Mouse (Mus musculus) cerebellum, adult 2 months (tissue): ENCODE measurements at regions not wholly inside any gene's neighbourhood (a gene's known extent, or its start where the extent isn't known, plus 50 kb on each side); places are given as distances from the start of the nearest gene placed in this dataset.

Experiments
- DNase-seq, 2 experiments: peaks; one replicate each; pipeline ENCODE4 v3.0.0; 2021
- H3K27ac ChIP-seq: fragments of 200-500 bp; 2 replicates; pipeline ENCODE4 v1.5.1; 2012; ENCODE audit warnings: low read length, control low read depth, inconsistent platforms; ENCODE audit not compliant: insufficient read depth
- H3K27me3 ChIP-seq: fragments of 200-500 bp; 2 replicates; pipeline ENCODE4 v1.6.1; 2012; ENCODE audit warnings: inconsistent platforms, mild to moderate bottlenecking, low read length, moderate library complexity; ENCODE audit not compliant: control insufficient read depth, insufficient read depth
- H3K4me1 ChIP-seq: fragments of 200-500 bp; 2 replicates; pipeline ENCODE4 v1.6.1; 2011; ENCODE audit warnings: low read length; ENCODE audit not compliant: control insufficient read depth, insufficient read depth
- H3K4me3 ChIP-seq: fragments of 200-500 bp; replicated peaks from 2 replicates; pipeline ENCODE3; 2011; ENCODE audit warnings: mild to moderate bottlenecking, low read depth, low read length, control low read depth; ENCODE audit not compliant: insufficient read depth
- CTCF ChIP-seq: fragments of 200-500 bp; IDR thresholded peaks from 2 replicates; pipeline ENCODE4 v1.5.1; 2011; ENCODE audit warnings: low read depth, mild to moderate bottlenecking, control low read depth, low read length, moderate library complexity, borderline replicate concordance; ENCODE audit not compliant: insufficient read depth
- POLR2A ChIP-seq: fragments of 200-500 bp; IDR thresholded peaks from 2 replicates; pipeline ENCODE4 v1.6.1; 2011; ENCODE audit warnings: low read length, control low read depth, borderline replicate concordance; ENCODE audit not compliant: insufficient read depth
- WGBS: fragments of 180-500 bp; shearing (Covaris S2); methylation state at CpG from one replicate; pipeline ENCODE4 v1.1.7; 2018; 5-methylcytosine and 5-hydroxymethylcytosine counted together

- no peak overlapping the region for H3K27ac ChIP-seq
- H3K4me3 ChIP-seq = no peak overlapping the region
- H3K4me1 ChIP-seq = no peaks in the 10 kb centered on the region
- no peak for TF ChIP-seq POLR2A
- no peak for TF ChIP-seq CTCF
- no peak for DNase-seq
- 8% methylated on average over 1 of the region's 1 CpGs for WGBS
- no peaks in the 10 kb centered on the region for H3K27me3 ChIP-seq
Measured at GRCm38 (mm10) chr14:66473251-66473550, 464.2 kb upstream of the Gulo start.

GRCm38 (mm10) chr14:66472537-66473250, 463.7 kb upstream of the Gulo start:
- TF ChIP-seq POLR2A (no peak), CTCF (no peak)
- Histone ChIP-seq H3K4me1 (no peaks in the 10 kb centered on the region), H3K27ac (no peak overlapping the region), H3K27me3 (no peaks in the 10 kb centered on the region), H3K4me3 (no peak overlapping the region)
- no peak for DNase-seq
- WGBS = 41% methylated on average over 5 of the region's 5 CpGs

DNA sequence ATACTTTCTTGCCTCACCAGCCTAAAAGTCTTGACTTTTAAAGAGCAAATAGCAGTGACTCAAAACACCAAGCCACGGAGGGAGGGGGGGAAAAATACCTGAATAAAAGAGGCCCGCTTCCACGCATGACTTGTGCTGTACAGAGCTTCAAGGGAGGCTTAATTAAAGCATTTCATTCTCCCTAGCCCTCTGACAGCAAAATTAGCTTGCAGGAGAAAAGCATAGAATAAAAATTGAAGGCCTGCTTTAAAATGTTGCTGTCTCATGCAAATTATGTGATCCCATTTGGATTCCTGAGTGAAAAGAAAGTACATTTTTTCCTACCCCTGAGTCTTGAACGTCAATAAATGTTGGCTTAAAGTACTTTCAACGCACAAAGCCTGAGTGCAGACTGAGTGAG, 453.1 kb upstream of the Gulo start:
- no peak for DNase-seq
- WGBS = 70% methylated on average over 5 of the region's 5 CpGs

DNA sequence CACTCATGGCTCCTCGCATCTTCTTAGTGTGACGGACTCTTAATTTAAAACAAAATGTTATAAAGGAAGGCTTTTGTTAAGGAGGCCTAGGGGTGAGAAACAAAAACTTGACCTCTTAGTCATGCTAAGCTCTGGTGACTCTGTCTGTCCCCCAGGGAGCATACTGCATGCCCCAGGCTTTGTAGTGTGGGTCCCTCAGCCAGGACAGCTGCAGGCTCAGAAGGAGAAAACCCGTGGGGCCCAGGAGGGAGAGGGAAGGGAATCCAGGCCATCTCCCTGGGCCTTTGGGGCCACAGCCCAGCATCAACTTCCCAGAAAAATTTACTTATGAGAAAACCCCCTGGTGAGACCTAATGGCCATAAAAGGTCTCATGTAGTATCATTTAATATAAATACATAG, 451.8 kb upstream of the Gulo start:
- H3K27me3 ChIP-seq = no peaks in the 10 kb centered on the region
- H3K27ac ChIP-seq = no peak overlapping the region
- H3K4me1 ChIP-seq = no peaks in the 10 kb centered on the region
- H3K4me3 ChIP-seq = no peak overlapping the region
- WGBS = 63% methylated on average over 3 of the region's 3 CpGs
- no peak for DNase-seq
- TF ChIP-seq CTCF (no peak), POLR2A (no peak)

More for the DNA sequence above, 453.1 kb upstream of the Gulo start:
- no peaks in the 10 kb centered on the region for H3K27me3 ChIP-seq
- no peak overlapping the region for H3K27ac ChIP-seq
- H3K4me1 ChIP-seq = no peaks in the 10 kb centered on the region
- TF ChIP-seq POLR2A (no peak), CTCF (no peak)
- H3K4me3 ChIP-seq = no peak overlapping the region

DNA sequence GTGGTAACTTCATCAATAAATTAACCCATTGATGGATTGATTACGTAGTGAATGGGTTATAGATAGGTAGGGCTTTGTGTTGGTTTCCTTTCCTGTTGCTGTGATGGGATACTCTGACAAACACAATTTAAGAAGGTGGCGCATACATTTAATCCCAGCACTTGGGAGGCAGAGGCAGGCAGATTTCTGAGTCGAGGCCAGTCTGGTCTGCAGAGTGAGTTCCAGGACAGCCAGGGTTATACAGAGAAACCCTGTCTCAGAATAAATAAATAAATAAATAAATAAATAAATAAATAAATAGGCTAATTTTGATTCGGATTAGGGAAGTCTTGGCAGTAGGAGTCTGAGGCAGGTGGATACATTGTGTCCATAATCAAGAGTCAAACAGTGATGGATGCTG, 449.7 kb upstream of the Gulo start:
- no peaks in the 10 kb centered on the region for H3K4me1 ChIP-seq
- WGBS = 94% methylated on average over 4 of the region's 4 CpGs
- no peaks in the 10 kb centered on the region for H3K27me3 ChIP-seq
- TF ChIP-seq POLR2A = no peak
- no peak for TF ChIP-seq CTCF
- no peak overlapping the region for H3K4me3 ChIP-seq
- DNase-seq = no peak
- no peak overlapping the region for H3K27ac ChIP-seq

DNA sequence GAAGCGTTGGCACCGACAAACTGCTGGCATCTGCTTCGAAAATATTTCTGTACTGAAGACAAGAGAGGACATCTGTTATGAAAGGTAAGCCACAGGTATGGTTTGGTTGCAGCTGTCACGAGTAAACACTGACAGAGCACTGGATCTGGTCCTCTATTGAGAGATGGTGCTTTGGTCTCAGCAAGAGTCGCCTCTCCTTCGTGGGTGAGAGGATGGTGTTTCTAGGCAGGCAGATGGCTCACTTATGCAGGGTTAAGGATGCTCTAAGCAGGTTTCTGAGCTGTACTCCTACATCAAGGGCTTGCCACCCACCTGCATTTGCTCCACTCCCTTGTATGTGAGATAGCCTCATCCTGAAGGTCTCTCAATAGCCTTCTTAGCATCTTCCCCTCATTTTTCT, 448.3 kb upstream of the Gulo start:
- 73% methylated on average over 6 of the region's 6 CpGs for WGBS
- H3K27me3 ChIP-seq = no peaks in the 10 kb centered on the region
- no peaks in the 10 kb centered on the region for H3K4me1 ChIP-seq
- TF ChIP-seq CTCF (no peak), POLR2A (no peak)
- no peak for DNase-seq
- H3K4me3 ChIP-seq = no peak overlapping the region
- no peak overlapping the region for H3K27ac ChIP-seq

DNA sequence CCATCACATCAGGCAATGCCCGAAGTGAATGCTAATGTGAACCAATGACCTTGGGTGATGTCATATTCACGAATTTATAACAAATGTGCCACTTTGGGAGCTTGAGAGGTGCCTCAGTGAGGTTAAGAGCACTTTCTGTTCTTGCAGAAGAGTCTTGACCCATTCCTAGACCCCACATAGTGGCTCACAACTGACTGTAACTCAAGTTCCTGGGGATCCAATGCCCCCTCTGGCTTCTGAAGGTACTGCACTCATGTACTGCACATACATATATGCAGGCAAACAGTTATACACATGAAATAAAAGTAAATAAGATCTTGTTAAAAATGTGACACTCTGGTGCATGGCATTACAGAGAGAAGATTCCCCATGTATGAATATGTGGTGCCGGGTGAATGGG, 443.8 kb upstream of the Gulo start:
- TF ChIP-seq POLR2A (no peak), CTCF (no peak)
- Histone ChIP-seq H3K27ac (no peak overlapping the region), H3K4me1 (no peaks in the 10 kb centered on the region), H3K27me3 (no peaks in the 10 kb centered on the region), H3K4me3 (no peak overlapping the region)
- DNase-seq = no peak
- WGBS = 87% methylated on average over 3 of the region's 3 CpGs

- 18% methylated on average over 10 of the region's 10 CpGs for WGBS
- H3K4me1 ChIP-seq = no peaks in the 10 kb centered on the region
- H3K27me3 ChIP-seq = no peaks in the 10 kb centered on the region
- no peak for DNase-seq
- no peak overlapping the region for H3K27ac ChIP-seq
- TF ChIP-seq CTCF (no peak), POLR2A (no peak)
- no peak overlapping the region for H3K4me3 ChIP-seq
Measured at GRCm38 (mm10) chr14:66450351-66450750, 441.3 kb upstream of the Gulo start.

DNA sequence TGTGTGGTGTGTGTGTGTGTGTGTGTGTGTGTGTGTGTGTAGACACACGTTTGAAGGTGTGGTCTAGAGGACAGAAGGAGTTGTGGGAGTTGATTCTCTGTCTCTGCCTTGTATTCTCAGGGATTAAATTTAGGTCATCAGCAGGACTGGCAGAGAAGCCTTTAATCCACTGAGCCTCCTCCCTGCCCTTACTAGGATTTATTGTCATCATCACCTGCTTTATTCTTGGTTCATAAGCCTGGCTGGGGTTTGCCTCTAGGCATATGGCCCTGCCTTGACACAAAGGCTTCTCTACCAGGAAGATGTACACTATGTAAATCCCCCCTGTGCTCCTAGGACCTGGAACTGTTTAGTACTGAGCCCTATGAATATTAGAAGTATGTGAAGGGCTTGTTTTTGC, 433.6 kb upstream of the Gulo start:
- H3K27me3 ChIP-seq = no peaks in the 10 kb centered on the region
- WGBS = 35% methylated on average over 1 of the region's 1 CpGs
- DNase-seq = no peak
- TF ChIP-seq POLR2A (no peak), CTCF (no peak)
- H3K4me1 ChIP-seq = peaks cover 3% of the 10 kb centered on the region; the same call in 1 of the 2 replicates
- H3K27ac ChIP-seq = no peak overlapping the region
- H3K4me3 ChIP-seq = no peak overlapping the region
